Mouse (Mus musculus) MEL (cell line): ENCODE measurements around the gene Mum1.

Experiments
- CHD2 ChIP-seq: IDR thresholded peaks from 2 replicates; pipeline ENCODE4 v1.6.1; 2011; ENCODE audit warnings: low read length, improper control_type of control experiment
- CTCF ChIP-seq, 3 experiments: IDR thresholded peaks in 2 of 3; conservative IDR thresholded peaks in 1 of 3; 2 replicates each; pipeline ENCODE4 v1.5.1; 2011 to 2012; ENCODE audit warnings: low read length in 3 of 3, low read depth in 2 of 3, mild to moderate bottlenecking in 2 of 3, improper control_type of control experiment in 1 of 3, inconsistent platforms in 1 of 3, mixed read lengths in 1 of 3, moderate library complexity in 1 of 3; ENCODE audit not compliant: control insufficient read depth in 1 of 3, insufficient read depth in 1 of 3, poor library complexity in 1 of 3, severe bottlenecking in 1 of 3
- EP300 ChIP-seq, 2 experiments: IDR thresholded peaks; 2 replicates each; pipeline ENCODE4 v1.6.1; 2011; ENCODE audit warnings: improper control_type of control experiment in 2 of 2, low read length in 2 of 2, low read depth in 1 of 2, mild to moderate bottlenecking in 1 of 2
- GABPA ChIP-seq: IDR thresholded peaks from 2 replicates; pipeline ENCODE4 v1.6.1; 2012; ENCODE audit warnings: low read depth, mild to moderate bottlenecking, inconsistent platforms, low read length, improper control_type of control experiment, moderate library complexity
- HCFC1 ChIP-seq: IDR thresholded peaks from 2 replicates; pipeline ENCODE4 v1.6.1; 2012; ENCODE audit warnings: low read depth, mild to moderate bottlenecking, inconsistent platforms, low read length, improper control_type of control experiment, moderate library complexity
- MYC ChIP-seq: IDR thresholded peaks from 2 replicates; pipeline ENCODE4 v1.6.1; 2011; ENCODE audit warnings: low read depth, mild to moderate bottlenecking, low read length, improper control_type of control experiment, moderate library complexity
- POLR2A ChIP-seq, 2 experiments: IDR thresholded peaks; 2 replicates each; pipeline ENCODE4 v1.6.1; 2011 to 2012; ENCODE audit warnings: low read length in 2 of 2, mild to moderate bottlenecking in 2 of 2, control low read depth in 1 of 2, improper control_type of control experiment in 1 of 2, low read depth in 1 of 2, moderate library complexity in 1 of 2; ENCODE audit not compliant: control insufficient read depth in 1 of 2, insufficient read depth in 1 of 2, poor library complexity in 1 of 2
- POLR2AphosphoS5 ChIP-seq: IDR thresholded peaks from 2 replicates; pipeline ENCODE4 v1.6.1; 2012; ENCODE audit warnings: low read depth, borderline replicate concordance, mild to moderate bottlenecking, inconsistent platforms, low read length, moderate library complexity, mixed read lengths
- ZNF384 ChIP-seq: IDR thresholded peaks from 2 replicates; pipeline ENCODE4 v1.6.1; 2012; ENCODE audit warnings: low read depth, mild to moderate bottlenecking, inconsistent platforms, low read length, improper control_type of control experiment

GRCm38 (mm10) chr10:80271870-80272585, 45.8 kb downstream of the Mum1 start:
- no peak for TF ChIP-seq POLR2A (IDR thresholded peaks at IDR 0.05; ENCODE audit: control insufficient read depth in 1 of 2, insufficient read depth in 1 of 2, low read depth in 1 of 2, low read length in 2 of 2, poor library complexity in 1 of 2)
- TF ChIP-seq CTCF (IDR thresholded peaks at IDR 0.05 in 2 of 3, conservative IDR thresholded peaks at IDR 0.05 in 1 of 3; ENCODE audit: control insufficient read depth in 1 of 3, insufficient read depth in 1 of 3, low read depth in 2 of 3, low read length in 3 of 3, poor library complexity in 1 of 3, severe bottlenecking in 1 of 3) = no peak
- TF ChIP-seq MYC = no peak
- no peak for TF ChIP-seq POLR2AphosphoS5
- no peak for TF ChIP-seq ZNF384
- no peak for TF ChIP-seq EP300 (IDR thresholded peaks at IDR 0.05; ENCODE audit: low read depth in 1 of 2, low read length in 2 of 2)
- no peak for TF ChIP-seq GABPA
- TF ChIP-seq HCFC1 = no peak
- no peak for TF ChIP-seq CHD2
